Mouse (Mus musculus): ENCODE results near the gene Rd3l.

The Rd3l gene

DNA sequence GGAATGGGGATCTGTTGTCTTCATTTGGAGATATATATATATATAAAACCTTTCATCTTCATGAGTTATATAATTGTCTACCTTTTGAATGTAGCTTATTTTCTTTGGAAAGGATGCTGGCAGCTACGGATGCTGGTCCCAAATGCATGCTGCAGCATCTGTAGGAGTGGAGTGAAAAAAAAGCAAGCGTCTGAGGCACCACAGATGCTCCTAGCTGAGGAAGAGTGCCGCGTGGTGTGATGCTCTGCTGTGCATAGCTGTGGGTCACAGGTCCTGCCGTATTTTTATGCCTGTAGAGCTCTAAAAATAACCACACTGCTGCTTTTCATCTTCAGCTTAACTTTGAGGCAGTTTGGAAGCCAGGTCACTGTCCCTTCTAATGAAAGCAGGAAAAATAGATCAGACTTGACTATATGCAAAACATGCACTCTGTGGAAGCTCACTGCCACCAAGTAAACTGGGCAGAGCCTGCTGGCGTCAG is at the start of gene Rd3l:
Gene Rd3l (minus strand): TSS at position 431 of the 481 bp plus-strand sequence.
- DNase-seq (ENCODE audit: low spot score in 2 of 2) = no peak

DNA sequence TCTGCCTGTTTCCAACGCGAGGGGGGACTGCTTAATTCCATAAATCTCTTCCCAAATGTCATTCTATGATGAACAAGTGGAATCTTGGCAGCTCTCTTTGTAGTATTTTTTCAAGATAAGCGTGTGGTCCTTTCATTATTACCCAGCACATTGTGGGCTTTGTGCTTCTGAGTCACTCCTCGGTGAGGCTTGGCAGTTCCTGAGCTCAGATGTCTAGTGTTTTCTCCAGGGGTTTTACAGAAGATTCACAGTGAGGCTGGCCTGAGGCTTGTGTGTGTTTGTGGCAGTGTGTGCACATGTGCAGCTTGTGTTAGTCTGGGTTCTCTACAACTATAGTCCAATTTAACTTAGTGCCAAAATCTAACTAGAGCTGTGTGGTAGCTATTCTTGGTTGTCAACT is 46.3 kb upstream of the Rd3l start:
- no peak for DNase-seq (ENCODE audit: low spot score in 2 of 2)

DNA sequence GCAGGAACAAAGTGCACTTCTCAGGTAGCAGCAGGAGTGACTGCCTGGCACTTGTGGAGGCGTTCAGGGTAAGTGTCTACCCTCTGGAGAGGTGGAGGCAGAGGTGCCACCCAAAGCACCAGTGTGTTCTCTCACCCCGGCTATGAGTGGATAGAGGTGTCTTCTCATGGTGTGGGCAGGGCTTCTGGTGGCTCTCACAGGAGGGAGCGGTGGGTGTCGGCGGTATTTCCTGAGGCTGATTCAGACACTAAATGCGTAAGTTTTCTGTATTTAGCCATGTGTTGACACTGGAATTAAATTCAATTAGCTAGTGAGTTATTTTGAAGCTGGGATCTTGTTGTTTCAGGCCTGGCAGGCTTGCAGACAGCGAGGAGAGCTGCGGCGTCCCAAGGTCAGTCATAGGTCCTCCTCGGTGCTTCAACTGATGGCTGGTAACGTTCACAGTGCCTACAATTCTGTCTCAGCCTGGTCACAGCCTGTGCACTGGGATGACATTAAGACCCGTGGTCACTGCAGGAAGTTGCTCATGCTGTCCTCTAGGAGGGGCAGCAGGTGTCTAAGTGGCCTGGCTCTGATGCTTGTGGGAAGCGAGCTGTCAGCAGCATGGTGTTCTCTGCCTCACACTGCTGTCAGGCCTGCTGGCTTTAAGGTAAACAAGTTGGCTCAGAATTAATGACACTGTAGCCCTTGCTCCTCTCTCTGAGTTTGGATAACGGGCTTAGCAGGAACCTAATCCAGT is 45.0 kb upstream of the Rd3l start:
- no peak for DNase-seq (ENCODE audit: low spot score in 2 of 2)

DNA sequence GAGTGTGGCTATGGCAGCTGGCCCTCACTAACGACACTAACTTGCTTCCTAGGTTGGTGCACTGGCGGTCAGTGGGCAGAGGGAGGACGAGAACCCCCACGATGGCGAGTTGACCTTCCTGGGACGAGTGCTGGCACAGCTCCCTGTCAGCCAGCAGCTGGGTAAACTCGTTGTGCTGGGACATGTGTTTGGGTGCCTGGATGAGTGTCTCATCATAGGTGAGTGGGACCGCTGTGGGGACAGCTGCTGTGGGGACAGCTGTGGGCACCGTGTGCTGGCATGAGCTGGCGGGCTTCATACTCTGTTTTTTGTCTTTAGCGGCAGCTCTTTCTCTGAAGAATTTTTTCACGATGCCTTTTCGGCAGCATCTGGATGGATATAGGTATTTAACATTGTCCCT is 44.3 kb upstream of the Rd3l start:
- no peak for DNase-seq (ENCODE audit: low spot score in 2 of 2)

DNA sequence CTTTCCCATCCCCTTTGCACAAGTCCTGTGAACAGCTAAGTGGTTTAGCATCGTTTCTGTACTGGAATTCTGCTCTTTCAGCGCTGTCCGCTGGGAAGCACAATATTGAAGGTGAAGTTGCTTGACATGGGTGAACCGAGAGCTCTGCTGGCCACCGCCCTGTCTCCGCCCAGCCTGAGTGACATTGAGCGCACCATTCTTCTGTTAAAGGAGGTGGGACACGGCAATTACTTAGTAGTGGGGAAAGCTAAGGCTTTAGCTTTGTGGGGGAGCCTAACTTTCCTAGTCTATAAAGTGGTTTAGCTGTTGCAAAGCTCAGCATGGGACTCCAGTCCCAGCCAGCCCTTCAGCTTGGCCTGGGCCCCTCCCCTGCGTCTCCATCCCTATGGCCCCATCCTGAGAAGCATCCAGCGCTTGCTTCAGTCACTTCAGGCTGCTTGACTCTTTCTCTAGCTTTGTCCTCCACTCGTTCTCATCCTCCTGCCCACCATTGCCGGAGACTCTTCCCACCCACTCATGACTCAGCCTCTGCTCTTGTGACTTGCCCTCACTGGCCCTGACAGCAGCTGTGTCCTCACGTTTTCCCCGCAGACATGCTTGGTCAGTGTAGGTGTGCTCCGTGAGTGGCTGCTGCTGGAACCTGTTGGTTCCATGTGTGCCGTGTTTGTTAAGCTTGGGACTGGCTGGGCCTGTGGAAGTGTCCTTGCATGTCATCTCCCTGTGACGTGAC is 43.6 kb upstream of the Rd3l start:
- no peak for DNase-seq (ENCODE audit: low spot score in 2 of 2)

DNA sequence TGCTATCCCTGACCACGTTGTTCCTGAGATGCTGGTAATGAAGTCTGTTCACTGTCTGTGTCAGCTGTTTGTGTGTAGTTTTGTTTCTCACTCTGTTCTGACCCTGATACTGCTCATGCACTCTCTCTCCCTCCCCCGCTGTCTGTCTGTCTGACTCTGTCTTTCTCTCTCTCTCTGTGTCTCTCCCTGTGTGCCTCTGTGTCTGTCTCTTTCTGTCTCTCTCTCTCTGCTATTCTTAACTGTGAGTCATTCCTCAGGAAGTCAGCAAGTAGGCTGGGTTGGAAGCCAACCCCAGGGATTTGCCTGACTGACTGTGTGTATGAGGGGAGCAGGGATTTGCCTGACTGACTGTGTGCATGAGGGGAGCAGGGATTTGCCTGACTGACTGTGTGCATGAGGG is 42.2 kb upstream of the Rd3l start:
- DNase-seq (ENCODE audit: low spot score in 2 of 2) = no peak

DNA sequence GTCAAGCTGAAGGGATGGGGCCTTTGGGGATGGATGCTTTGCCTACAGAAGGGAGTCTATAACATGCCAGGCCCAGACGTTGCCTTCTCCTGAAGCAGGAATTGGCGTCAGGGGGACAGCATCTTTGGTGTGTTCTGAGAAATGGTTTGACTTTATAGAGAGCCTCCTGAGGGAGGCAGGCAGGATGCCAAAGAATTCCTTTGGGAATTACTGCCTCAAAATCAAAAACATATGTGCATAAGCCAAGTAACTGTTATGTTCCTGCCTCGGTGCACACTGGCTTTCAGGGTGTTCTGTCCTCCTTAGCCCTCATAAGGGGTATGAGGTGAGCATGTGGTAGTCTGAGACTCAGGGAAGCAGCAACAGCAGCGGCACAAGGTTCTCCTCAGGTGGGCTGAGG is 35.2 kb upstream of the Rd3l start:
- no peak for DNase-seq (ENCODE audit: low spot score in 2 of 2)

DNA sequence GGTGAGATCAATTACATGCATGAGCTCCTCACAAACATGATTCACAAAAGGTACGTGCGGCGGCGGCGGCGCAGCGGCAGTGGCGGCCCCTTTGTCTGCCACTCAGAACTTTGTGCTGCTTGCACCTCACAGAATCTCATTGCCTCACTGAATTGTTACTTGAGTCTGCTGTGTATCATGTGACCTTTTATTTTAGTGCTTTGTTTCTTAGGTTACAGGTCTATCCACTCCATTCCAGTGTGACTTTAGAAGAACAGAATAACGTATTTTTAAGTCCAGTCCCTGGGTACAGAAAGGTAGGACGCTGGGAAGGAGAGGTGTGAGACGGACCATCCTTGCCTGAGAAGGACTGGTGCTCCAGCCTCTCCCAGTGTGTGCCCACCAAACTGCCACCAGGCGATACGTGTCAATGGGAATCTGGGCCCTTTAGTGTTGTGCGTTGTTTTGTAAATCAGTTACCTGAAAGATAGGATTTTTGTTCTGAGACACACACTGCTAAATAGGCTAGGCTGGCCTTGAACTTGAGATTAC is 32.2 kb upstream of the Rd3l start:
- DNase-seq (ENCODE audit: low spot score in 2 of 2) = no peak

DNA sequence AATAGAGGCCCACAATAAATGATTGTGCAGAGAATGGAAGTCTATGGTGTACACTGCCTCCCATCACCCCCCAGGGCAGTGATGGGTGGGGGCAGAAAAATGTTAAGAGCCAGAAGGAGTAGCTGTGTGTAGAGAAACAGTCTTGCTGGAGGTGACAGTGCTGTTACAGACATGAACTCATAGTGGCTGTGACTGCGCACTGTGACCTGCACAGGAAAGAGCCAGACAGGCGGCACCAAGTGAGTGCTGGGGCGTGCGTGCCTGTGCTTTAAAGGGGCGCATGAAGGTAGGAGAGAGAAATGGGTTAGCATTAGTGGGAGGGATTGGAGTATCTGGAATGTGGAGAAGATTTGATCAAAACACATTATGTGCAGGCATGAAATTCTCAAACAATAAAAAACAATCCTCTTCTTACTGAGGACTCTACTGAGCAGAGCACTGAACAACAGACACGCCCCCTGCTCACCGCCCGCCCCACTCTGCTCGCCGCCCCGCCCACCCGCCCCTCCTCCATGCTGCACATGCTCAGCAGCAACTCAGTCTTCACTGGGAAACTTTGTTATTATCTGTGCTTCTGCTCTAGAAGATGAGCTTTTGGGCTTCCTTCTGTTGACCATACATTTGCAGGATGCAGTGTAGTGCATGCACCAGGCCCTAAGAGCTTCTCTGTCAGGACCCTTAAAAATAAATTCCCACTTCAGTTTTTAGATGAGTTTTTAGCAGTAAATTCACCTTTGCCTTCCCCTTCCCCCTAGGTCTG is 31.6 kb upstream of the Rd3l start:
- DNase-seq (ENCODE audit: low spot score in 2 of 2) = no peak

DNA sequence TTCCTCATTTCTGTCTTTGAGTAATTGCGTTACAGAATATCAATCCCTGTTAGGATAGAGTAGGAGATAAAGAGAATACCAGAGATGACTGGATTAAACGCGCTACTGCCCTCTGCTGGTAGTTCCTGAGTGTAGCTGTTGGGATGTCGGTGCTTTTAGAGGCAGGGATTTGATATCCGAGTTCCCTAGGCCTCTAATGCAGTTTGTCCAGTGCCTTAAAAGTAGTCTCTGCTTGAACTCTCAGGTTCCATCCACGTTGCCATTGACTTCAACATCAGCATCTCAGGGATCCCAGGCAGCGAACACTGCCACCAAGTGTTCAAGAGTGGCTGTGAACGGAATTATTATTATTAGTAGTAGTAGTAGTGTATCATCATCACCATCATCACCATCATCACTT is 20.1 kb upstream of the Rd3l start:
- DNase-seq (ENCODE audit: low spot score in 2 of 2) = peak in 1 of 2 experiments; percentile 41

DNA sequence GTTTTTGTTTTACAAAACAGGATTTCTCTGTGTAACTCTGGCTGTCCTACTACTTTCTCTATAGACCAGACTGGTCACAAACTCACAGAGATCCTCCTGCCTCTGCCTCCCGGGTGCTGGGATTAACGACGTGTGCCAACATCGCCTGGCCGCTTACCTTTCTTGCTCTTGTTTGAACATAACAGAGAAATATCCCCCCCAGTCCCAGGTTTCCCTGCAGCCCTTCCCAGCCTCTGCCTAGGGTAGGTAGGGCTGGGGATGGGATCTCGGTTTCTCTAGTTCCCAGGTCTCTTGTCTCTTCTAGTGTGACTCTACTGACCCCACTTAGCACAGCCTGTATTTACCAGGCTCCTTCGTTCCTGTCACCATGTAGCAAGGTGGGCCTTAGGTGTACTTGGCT is 18.6 kb upstream of the Rd3l start:
- DNase-seq (ENCODE audit: low spot score in 2 of 2) = no peak

DNA sequence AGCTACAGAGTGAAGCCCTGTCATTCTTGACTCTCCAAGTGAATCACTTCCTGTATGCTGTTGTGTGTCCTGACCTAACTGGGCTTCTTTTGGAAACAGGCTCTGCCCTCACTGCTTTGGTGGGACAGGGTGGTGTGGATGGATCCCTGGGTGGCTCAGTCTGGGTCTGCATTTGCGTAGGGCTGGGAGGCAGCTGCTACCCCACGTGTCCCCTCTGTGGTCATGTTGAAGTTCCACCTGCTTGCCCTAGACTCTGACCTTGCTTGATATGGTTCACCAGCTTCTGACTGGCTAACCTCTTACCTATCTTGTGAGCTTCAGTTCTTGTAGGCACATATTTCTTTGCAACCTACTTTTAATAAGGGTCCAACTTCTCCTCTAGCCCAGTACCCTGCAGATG is 14.0 kb upstream of the Rd3l start:
- no peak for DNase-seq (ENCODE audit: low spot score in 2 of 2)

DNA sequence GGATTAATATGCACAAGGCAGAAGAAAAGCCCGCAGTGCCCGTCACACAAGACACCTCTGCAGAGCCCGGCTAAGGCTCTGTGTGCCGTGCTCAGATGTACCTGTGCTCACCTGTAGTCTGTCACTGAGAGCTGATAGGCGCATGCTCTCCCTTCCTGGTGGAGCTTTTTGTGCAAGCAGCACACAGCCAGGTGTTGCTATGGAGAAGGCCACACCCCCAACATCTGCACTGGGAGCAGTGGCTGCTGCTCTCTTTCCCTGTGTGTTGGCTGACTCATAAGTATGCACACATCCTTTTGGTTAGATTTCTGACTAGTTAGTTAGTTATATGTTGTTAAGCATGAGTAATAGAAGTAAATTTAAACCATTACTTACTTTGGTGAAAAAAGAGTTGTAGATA is 11.5 kb upstream of the Rd3l start:
- DNase-seq (ENCODE audit: low spot score in 2 of 2) = no peak

DNA sequence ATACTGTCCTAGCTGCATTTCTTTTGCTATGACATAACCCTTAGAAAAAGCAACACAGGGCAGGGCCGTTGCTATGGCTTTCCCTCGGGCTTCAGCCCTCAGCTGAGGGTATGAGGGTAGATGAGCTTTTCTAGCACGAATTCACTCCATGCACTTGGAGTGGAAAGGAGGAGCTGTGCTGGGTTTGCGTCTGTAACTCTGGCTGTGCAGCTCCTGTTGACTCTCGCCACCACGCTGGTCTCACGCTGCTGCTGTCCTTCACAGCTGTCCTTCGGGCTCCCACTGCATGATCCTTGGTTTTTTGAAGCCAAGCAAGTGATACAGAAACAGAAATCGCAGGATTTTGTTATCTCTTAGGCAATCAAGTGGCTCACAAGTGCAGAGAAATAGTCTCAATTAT is 5.6 kb upstream of the Rd3l start:
- no peak for DNase-seq (ENCODE audit: low spot score in 2 of 2)

DNA sequence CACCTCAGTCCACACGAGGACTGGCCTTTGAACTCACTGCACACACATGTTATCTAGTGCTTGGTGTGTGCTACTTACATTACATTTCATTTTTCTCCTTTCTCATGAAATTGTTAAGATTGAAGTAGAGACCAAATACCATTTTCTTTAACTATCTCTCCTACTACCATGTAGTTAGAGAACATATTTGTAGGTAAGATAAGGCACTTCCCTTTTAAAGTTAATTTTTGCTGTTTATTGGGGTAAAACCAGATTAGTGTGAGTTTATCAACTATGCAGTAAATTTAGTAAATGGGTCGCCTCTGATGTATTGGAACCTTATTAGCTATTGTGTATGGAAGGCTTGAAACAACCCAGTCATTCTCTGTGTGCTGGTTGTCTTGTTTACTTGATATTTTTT is 2.0 kb upstream of the Rd3l start:
- DNase-seq (ENCODE audit: low spot score in 2 of 2) = no peak

DNA sequence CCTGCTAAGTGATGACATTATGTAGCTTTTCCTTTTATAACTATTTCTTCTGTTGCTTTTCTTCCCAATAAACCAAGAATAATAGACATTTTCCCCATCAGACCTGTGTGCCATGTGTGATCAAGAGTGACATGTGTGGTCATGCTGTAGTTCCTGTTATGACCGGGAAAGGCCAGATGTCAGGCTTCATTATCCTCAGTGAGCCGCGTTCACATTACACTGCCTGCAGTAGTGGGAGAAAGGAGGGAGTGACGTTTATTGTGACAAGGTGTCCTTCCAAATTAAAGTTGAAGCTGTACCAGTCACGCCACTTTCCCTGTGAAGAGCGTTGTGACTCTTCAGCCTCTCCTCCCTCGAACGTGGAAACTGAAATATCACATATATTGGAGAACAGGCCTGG is 714 bp upstream of the Rd3l start:
- no peak for DNase-seq (ENCODE audit: low spot score in 2 of 2)

DNA sequence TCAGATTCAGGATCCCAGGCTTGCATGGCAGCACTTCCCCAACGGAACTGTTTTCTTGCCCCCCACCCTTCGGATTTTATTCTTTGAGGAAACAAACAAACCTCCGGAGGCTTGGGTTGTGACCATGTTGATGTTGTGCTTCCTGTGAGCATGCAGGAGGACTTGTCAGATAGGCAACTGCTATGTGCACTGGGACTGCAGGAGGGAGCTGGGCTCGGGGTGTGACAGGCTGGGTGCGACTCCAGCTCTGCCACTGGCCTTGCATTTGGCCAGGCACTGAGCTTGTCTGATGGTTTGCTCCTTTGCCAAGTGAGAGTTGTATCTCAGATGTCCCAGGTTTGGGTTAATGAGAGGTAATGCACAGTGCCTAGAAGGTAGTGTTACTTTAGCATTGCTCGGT is 2.8 kb downstream of the Rd3l start:
- DNase-seq (ENCODE audit: low spot score in 2 of 2) = no peak

DNA sequence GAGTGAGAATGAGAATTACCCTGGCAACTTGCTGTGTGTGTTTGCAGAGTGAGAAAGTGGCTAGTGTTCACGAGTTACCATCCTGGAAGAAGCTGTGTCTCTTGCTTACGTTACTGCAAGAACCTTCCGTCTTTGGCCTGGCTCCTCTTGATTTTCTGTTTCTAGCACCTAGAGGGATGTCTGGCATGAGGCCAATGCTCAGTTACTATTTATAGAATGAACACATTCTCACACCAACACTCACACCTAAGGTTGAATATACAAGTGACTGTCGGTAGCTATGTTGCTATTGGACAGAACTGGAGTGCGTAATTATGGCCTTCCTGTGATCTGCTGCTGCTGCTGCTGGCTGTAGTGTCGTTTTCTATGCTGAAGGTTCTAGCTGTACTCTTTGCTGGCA is 4.0 kb downstream of the Rd3l start:
- peak in 1 of 2 experiments; percentile 45 for DNase-seq (ENCODE audit: low spot score in 2 of 2)

DNA sequence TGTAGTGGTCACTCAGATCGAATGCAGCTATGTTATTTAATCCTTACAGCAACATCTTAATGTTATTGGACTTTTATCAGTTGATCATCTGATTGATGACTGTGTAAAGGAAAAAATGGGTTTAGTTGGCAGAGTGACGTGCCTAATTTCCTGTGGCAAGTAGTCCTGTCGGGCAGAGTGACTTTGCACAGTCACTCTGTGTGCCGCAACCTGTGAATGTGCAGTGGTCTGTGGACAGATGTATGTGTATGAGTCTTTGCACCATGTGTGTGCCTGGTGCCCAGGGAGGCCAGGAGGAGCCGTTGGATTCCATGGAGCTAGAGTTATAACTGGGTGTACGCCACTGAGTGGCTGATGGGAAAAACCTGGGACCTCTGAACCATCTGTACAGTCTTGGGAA is 6.5 kb downstream of the Rd3l start:
- DNase-seq (ENCODE audit: low spot score in 2 of 2) = no peak

DNA sequence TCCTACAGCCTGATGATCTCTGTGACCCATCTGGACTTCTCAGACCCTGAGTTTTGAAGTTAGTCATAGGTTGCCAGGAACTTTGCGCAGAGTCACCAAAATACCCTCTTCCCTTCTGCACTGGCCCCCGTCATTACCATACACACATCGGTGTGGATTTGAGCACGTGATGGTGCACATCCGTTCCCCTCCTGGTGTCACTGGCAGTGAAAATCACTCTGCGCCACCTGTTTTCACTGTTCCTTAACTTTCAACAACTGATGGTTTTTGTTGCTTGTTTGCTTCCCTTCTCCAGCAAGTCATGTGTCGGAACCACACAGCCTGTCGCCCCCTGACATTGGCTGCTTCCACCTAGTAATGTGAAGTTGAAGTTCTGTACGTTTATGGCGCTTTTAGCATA is 8.6 kb downstream of the Rd3l start:
- DNase-seq (ENCODE audit: low spot score in 2 of 2) = no peak

DNA sequence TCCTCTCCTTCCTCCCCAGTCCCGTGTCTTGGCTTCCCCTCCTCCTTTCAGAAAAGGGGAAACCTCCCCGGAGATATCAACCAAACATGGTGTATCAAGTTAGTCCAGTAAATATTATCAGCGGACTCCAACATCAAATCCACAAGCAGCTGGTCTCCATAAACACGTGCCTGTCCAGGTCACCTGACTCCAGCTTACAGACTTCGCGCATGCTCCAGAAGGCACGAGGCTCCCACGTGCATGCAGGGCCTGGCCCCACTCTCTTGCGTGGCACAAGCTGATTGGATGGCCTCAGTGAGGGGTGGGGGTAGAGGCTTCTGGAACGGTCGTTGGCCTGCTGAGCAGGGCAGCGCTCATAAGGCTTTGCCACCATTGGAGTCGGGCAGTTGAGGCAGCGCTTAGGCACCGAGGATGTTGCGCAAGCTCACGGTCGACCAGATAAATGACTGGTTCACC is 9.9 kb downstream of the Rd3l start, which contains the start of gene Tdrd9:
Gene Tdrd9 (plus strand): TSS at position 329 of the 456 bp plus-strand sequence.
- no peak for DNase-seq (ENCODE audit: low spot score in 2 of 2)

DNA sequence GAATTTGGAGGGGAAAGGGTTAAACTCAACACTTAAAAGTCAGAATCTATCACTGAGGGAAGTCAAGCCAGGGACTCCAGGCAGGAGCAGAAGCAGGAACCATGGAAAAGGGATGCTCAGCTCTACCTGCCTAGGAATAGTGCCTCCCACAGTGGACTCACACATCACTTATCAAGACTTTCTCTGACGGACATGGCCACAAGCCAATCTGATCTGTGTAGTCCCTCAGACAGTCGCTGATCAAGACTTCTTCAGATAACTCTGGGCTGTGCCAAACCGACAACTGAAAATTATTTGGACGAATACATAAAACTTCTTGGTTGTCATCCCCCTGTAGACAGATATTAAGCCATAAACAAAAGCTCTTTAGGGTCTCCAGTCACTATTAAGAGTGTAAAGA is 11.0 kb downstream of the Rd3l start:
- DNase-seq (ENCODE audit: low spot score in 2 of 2) = no peak

Data from heart, adult 9 months (tissue).